Mouse (Mus musculus): ENCODE measurements around the gene Rabgap1l.

GRCm38 (mm10) chr1:160692224-160693093, 100.6 kb downstream of the Rabgap1l start:
- TF ChIP-seq POLR2A (IDR thresholded peaks at IDR 0.05; ENCODE audit: extremely low read depth, insufficient read depth, low read length) (no peak), CTCF (IDR thresholded peaks at IDR 0.05; ENCODE audit: extremely low read depth, insufficient read depth, low read length) (no peak)

All from cortical plate, adult 2 months (tissue).